Mouse (Mus musculus) monocyte, adult 2 months (primary cell): ENCODE data around the gene Olfr47.
"Not testable (repeated sequence)": the region's sequence is repeated elsewhere in the genome, so short reads cannot be mapped to it uniquely, and the experiment has no call there.

Experiments used
- DNase-seq, 2 experiments: peaks; one replicate each; pipeline ENCODE4 v3.0.0; 2022; ENCODE audit warnings: low spot score in 2 of 2, low read depth in 1 of 2

The Olfr47 gene

DNA sequence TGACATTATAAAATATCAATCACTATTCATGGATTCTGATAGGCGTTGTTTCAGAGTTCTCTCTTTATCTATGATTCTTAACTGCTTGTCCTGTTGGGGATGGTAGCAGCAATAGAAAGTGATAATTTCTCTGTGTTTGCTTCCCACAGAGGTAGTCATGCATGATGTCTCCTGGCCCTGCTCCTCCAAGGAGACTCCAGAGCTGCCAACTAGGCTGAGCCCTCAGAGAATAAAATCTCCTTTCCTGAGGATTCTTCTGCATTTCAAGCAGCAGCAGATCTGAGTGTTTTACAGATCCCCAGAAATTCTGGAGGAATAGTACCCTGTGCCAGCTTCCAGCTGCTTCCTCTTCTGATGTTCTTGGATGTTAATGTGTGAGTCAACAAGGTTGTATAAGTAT, at the start of gene Olfr47:
TSS of gene Olfr47 (plus strand) at position 275 of the 400 bp plus-strand sequence.
- not testable (repeated sequence) for DNase-seq

GRCm38 (mm10) chr6:43190986-43191385, 40.3 kb upstream of the Olfr47 start:
- DNase-seq = no peak

DNA sequence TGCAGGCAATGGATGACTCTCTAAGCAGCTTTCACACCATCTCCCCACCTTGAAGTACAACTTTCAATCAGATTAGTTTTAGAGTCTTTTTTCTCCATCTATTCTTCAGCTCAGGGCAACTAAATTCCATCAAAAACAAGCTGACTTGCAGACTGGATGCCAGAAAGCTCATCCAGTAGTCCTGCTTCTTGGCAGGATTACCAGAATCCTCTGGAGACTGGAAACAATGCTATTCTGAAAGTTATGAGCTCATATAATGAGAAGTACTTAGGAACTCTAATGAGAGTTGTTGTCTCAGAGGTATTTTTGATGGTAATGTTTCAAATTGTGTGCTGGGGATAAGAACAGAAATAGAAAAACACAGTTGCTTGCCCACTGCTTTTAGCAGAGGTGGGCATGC, 34.5 kb upstream of the Olfr47 start, which contains the start of gene Olfr435:
TSS of gene Olfr435 (plus strand) at position 366 of the 400 bp plus-strand sequence.
- no peak for DNase-seq

GRCm38 (mm10) chr6:43198094-43198493, 33.2 kb upstream of the Olfr47 start:
- DNase-seq = no peak

GRCm38 (mm10) chr6:43202786-43203185, 28.5 kb upstream of the Olfr47 start:
- no peak for DNase-seq

DNA sequence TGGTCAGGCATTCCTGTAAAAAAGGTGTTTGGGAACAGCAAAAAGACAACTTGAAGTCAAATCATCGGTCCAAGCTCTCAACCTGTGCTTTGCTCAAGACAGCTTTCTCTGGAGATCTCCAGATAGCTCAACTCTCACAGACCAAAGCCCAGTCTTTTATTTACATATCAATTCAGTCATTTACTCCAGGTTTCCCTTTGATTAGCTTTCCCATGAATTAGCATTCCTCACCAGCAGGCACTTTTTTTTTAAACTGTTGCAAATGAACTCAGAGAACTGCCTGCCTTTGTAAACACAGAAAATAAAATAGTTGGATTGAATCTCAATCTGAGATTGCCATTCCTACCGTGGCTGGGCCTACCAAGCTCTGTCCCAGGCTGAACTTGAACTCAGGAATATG, 26.0 kb upstream of the Olfr47 start:
- no peak for DNase-seq

DNA sequence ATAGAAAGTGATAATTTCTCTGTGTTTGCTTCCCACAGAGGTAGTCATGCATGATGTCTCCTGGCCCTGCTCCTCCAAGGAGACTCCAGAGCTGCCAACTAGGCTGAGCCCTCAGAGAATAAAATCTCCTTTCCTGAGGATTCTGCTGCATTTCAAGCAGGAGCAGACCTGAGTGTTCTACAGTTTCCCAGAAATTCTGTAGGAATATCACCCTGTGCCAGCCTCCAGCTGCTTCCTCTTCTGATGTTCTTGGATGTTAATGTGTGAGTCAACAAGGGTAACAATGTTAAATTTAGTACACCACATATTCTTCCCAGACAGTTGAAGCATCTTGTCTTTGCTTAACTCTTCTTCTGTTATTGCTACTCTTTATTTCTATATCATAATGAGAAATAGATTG, 18.5 kb upstream of the Olfr47 start, which contains the start of gene Olfr434:
TSS of gene Olfr434 (plus strand) at position 149 of the 400 bp plus-strand sequence.
- DNase-seq = not testable (repeated sequence)

DNA sequence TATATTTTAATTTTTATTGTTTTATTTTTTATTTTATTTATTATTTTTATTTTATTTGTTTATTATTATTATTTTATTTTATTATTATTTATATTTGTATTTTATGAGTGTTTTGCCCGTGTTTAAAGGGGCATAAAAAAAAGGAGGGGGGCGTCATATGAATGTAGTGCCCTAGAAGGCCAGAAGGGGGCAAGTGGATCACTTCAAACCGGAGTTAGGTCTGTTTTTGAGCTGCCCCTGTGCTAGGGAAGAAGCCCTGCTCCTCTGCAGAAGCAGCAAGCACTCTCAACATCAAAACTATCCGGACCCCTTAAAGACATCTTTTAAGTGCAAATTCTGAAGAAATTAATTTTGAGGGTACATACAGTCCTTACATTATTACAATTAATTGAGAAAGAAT, 10.7 kb downstream of the Olfr47 start:
- no peak for DNase-seq

- no peak for DNase-seq
Measured at GRCm38 (mm10) chr6:43247396-43247795, 16.1 kb downstream of the Olfr47 start.

DNA sequence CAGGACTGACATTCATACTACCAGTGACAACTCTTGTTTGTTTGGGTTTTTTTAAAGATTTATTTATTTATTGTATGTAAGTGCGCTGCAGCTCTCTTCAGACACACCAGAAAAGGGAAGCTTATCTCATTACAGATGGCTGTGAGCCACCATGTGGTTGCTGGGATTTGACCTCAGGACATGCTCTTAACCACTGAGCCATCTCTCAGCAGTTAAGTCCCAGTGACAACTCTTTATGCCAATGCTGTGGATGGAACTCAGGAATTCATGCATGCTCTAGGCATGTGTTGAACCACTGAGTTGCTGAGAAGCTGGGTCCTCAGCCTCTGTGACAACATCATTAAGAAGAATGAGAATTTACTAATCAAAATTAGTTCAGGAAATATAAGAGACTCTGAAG, 21.7 kb downstream of the Olfr47 start:
- DNase-seq = no peak

GRCm38 (mm10) chr6:43254193-43254926, 23.0 kb downstream of the Olfr47 start:
- DNase-seq = no peak

DNA sequence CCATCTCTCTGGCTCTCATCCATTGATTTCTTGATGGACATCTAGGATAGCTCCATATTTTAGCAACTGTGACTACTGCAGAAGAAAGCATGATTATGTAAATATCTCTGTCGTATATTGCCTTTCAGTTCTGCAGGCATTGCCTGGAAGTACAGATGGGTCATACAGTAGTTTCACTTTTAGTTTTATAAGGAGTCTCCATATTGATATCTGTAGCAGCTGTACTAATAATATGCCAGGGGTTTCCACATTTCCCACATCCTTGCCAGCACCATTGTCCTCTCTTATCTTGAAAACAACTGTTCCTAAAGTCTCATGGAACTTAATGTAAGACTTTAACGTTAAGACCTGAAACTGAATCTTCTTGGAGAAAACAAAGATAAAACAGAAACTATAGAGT, 29.4 kb downstream of the Olfr47 start:
- DNase-seq = no peak

DNA sequence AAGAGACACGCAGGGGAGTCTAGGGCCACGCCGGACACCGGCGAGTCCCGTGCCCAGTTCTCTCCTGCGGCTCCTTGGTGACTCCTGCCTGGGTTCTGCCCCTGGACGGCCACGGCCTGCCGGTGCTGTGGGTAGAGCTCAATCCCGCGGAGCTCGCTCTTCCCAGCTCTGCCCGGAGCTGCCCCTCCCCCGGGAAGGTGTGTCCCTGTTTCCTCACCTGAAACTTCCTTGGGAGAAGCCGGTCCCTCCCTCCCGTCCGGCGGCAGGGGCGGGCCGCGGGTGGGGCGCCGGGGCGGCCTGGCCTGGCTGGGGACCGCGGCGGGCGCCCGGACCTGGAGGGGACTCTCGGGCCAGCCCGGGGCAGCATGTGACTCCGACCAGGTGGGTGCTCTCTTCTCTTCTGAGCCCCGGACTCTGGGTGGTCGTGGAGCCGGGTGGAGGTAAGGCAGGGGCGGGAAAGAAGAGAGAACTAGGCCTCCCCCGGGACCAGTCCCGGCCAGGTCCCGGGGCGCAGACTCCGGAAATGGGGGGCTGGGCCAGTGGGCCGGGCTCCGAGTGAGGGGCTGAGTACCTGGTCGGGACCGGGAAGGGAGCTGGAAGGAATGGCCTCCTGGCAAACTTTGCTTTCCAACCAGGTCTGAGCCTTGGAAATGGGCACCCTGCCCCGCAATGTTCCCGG, 34.2 kb downstream of the Olfr47 start, which contains the start of gene Arhgef5:
TSS of gene Arhgef5 (plus strand) at position 220 of the 679 bp plus-strand sequence.
- no peak for DNase-seq

DNA sequence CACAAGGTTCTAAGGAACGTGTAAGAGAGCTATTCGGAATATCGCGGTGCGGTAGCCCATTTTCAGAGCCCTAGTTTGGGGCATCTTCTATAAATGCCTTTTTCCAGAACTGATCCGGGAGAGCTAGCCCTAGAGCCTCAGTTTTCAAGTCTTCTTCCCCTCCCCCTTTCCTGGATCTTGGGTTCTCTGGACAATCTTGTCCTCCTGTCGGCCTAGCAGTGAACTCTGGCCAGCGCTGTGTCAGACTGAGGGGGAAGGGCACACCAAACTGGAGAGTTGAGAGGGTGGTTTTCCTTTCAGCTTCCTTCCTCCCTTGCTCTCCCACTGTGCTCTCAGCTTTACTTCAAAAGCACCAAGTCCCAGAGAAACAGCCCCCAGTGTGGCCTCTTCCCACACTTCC, 35.0 kb downstream of the Olfr47 start:
- no peak for DNase-seq

GRCm38 (mm10) chr6:43272597-43272996, 41.3 kb downstream of the Olfr47 start:
- DNase-seq = no peak

DNA sequence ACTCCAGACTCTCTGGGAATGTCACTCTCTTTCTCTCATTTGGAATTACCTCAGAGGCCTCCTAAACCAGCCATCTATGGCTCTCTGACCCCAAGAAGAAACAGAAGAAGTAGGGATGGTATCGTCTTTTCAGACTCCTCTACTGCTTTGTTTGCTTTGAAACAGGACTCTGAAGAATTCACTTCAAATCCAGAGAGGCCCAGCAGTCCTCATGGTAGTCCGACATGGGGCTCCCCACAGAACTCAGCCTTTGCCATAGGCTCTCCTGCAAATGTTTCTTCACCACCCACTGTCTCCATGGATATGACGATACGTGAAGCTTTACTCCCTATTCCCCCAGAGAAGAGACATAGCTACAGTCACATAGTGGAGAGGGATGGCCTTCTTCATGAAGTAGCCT, 42.8 kb downstream of the Olfr47 start:
- DNase-seq = no peak

- DNase-seq = no peak
Measured at GRCm38 (mm10) chr6:43278247-43278646, 46.9 kb downstream of the Olfr47 start.

DNA sequence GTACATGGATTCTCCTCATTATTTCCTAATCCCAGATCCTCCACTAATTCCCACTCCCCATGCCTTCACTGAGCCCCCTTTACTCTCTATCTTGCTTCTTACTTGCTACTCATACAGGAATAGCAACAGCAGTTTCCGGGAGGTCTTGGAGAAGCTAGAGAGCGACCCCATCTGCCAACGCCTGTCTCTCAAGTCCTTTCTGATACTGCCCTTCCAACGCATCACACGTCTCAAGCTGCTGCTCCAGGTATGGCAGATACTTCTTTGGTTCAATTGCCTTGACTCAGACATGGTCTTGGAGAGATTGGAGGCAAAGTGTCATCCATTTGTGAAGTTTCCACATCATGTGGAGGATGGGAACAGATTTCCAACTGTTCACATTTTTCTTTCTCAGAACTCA, 49.2 kb downstream of the Olfr47 start:
- DNase-seq = no peak
